Mouse (Mus musculus) forebrain, embryonic 11.5 days (tissue): ENCODE results near the gene Tmod3. TPM values are rescaled to one million over a fixed set of nuclear protein-coding genes. Genes with fewer than 3 reads are reported as not detected.

Experiments
- ATAC-seq: fragments of 200-750 bp; cut with Nextera tagmentation; replicated peaks from 2 replicates; pipeline ENCODE4 v1.8.0; 2017; ENCODE audit warnings: moderate TSS enrichment; ENCODE audit not compliant: low FRiP score
- DNase-seq: peaks from one replicate; pipeline ENCODE4 v3.0.0-alpha.2; 2017; ENCODE audit warnings: low spot score
- H3K27ac ChIP-seq: fragments of 300-500 bp; sonication (generic); 2 replicates; pipeline ENCODE4 v1.5.1; 2014; ENCODE audit warnings: low read depth, low read length
- H3K27me3 ChIP-seq: fragments of 300-500 bp; sonication (generic); 2 replicates; pipeline ENCODE4 v1.6.1; 2014; ENCODE audit warnings: mild to moderate bottlenecking, low read length, mixed read lengths; ENCODE audit not compliant: control insufficient read depth, insufficient read depth
- H3K36me3 ChIP-seq: fragments of 300-500 bp; sonication (generic); 2 replicates; pipeline ENCODE4 v1.6.1; 2014; ENCODE audit warnings: mild to moderate bottlenecking, low read length, moderate library complexity, mixed read lengths; ENCODE audit not compliant: control insufficient read depth, insufficient read depth
- H3K4me1 ChIP-seq: fragments of 300-500 bp; sonication (generic); replicated peaks from 2 replicates; pipeline ENCODE4 v1.6.1; 2014; ENCODE audit warnings: low read length, mixed read lengths; ENCODE audit not compliant: control insufficient read depth, insufficient read depth
- H3K4me2 ChIP-seq: fragments of 300-500 bp; sonication (generic); 2 replicates; pipeline ENCODE4 v1.6.1; 2014; ENCODE audit warnings: low read depth, mild to moderate bottlenecking, low read length, moderate library complexity, mixed read lengths; ENCODE audit not compliant: severe bottlenecking
- H3K4me3 ChIP-seq: fragments of 300-500 bp; sonication (generic); 2 replicates; pipeline ENCODE4 v1.5.1; 2014; ENCODE audit warnings: low read depth, low read length
- H3K9ac ChIP-seq: fragments of 300-500 bp; sonication (generic); 2 replicates; pipeline ENCODE4 v1.6.1; 2014; ENCODE audit warnings: low read length
- H3K9me3 ChIP-seq: fragments of 300-500 bp; sonication (generic); 2 replicates; pipeline ENCODE4 v1.6.1; 2016; ENCODE audit warnings: low read length, mixed read lengths; ENCODE audit not compliant: control insufficient read depth
- WGBS: fragments of 180-500 bp; shearing (Covaris S2); extraction: QIAGEN DNeasy Blood & Tissue Kit; methylation state at CpG from one replicate; pipeline ENCODE4 v1.1.7; 2014; 5-methylcytosine and 5-hydroxymethylcytosine counted together
- polyA plus RNA-seq: library from polyadenylated mRNA; unstranded; fragments of >200 nt; fragmentation: Nextera tagmentation; extraction: Ambion mirVana; gene quantifications from 2 replicates; pipeline ENCODE4 v1.2.1, GENCODE M21; 2014

Tmod3 gene
- polyA plus RNA-seq, 1 experiment from 2014 or later: 101 TPM

- H3K4me2 ChIP-seq: no peak overlapping the region
- no peak overlapping the region for H3K27ac ChIP-seq
- H3K9ac ChIP-seq: no peak overlapping the region
- WGBS: 93% methylated on average over 3 of the region's 3 CpGs
- no peaks in the 10 kb centered on the region; the same call in 1 of the 2 replicates for H3K9me3 ChIP-seq
- H3K4me3 ChIP-seq: no peak overlapping the region
- H3K36me3 ChIP-seq: peaks cover 7% of the 10 kb centered on the region; the same call in 1 of the 2 replicates
- DNase-seq (no peak), ATAC-seq (no peak)
- H3K4me1 ChIP-seq: no peaks in the 10 kb centered on the region
- H3K27me3 ChIP-seq: no peaks in the 10 kb centered on the region
These were observed 91.9 kb downstream of the Tmod3 start for GRCm38 (mm10) chr9:75467581-75467980.

- Histone ChIP-seq H3K4me1 (no peaks in the 10 kb centered on the region), H3K9me3 (no peaks in the 10 kb centered on the region; the same call in 1 of the 2 replicates), H3K9ac (no peak overlapping the region), H3K27ac (no peak overlapping the region), H3K4me3 (no peak overlapping the region), H3K36me3 (peaks cover 7% of the 10 kb centered on the region; the same call in 1 of the 2 replicates), H3K4me2 (no peak overlapping the region), H3K27me3 (no peaks in the 10 kb centered on the region)
- WGBS: 90% methylated on average over 4 of the region's 4 CpGs
- ATAC-seq: no peak
- DNase-seq: no peak
These were observed 92.8 kb downstream of the Tmod3 start for GRCm38 (mm10) chr9:75466641-75467040.

DNA sequence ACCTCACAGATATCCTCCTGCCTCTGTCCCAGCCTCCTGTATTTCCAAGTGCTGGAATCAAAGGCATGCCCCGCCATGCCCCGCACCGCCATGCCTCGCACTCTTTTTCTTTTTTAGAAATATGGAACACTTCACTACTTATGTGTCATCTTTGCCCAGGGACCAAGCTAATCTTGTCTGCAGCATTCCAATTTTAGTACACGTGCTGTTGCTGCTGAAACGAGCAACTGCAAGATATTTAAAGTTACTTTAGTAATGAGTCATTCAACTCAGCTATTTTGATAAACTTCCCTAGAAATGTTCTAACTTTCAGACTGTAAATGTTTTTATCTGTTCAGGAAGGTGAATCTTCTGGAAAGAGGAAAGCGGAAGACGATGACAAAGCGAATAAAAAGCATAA lies 93.6 kb downstream of the Tmod3 start:
- no peaks in the 10 kb centered on the region for H3K27me3 ChIP-seq
- ATAC-seq (no peak), DNase-seq (no peak)
- H3K9ac ChIP-seq: no peak overlapping the region
- H3K9me3 ChIP-seq: no peaks in the 10 kb centered on the region; the same call in 1 of the 2 replicates
- H3K27ac ChIP-seq: no peak overlapping the region
- no peak overlapping the region for H3K4me3 ChIP-seq
- peaks cover 11% of the 10 kb centered on the region for H3K36me3 ChIP-seq
- H3K4me1 ChIP-seq: no peaks in the 10 kb centered on the region
- WGBS: 95% methylated on average over 9 of the region's 9 CpGs
- no peak overlapping the region for H3K4me2 ChIP-seq

GRCm38 (mm10) chr9:75463050-75463660 lies 96.3 kb downstream of the Tmod3 start:
- Histone ChIP-seq H3K27me3 (no peaks in the 10 kb centered on the region), H3K4me1 (no peaks in the 10 kb centered on the region), H3K27ac (no peak overlapping the region), H3K9ac (no peak overlapping the region), H3K36me3 (peaks cover 25% of the 10 kb centered on the region), H3K4me3 (no peak overlapping the region), H3K4me2 (no peak overlapping the region), H3K9me3 (no peaks in the 10 kb centered on the region; the same call in 1 of the 2 replicates)
- DNase-seq (no peak), ATAC-seq (no peak)
- WGBS: 80% methylated on average over 8 of the region's 8 CpGs

- Histone ChIP-seq H3K4me2 (no peak overlapping the region), H3K9me3 (no peaks in the 10 kb centered on the region), H3K27ac (no peak overlapping the region), H3K4me1 (no peaks in the 10 kb centered on the region), H3K36me3 (peaks cover 35% of the 10 kb centered on the region), H3K9ac (no peak overlapping the region), H3K27me3 (no peaks in the 10 kb centered on the region), H3K4me3 (no peak overlapping the region)
- ATAC-seq: no peak
- 82% methylated on average over 10 of the region's 10 CpGs for WGBS
- DNase-seq: no peak
These were observed 103.8 kb downstream of the Tmod3 start for GRCm38 (mm10) chr9:75455684-75456083.

DNA sequence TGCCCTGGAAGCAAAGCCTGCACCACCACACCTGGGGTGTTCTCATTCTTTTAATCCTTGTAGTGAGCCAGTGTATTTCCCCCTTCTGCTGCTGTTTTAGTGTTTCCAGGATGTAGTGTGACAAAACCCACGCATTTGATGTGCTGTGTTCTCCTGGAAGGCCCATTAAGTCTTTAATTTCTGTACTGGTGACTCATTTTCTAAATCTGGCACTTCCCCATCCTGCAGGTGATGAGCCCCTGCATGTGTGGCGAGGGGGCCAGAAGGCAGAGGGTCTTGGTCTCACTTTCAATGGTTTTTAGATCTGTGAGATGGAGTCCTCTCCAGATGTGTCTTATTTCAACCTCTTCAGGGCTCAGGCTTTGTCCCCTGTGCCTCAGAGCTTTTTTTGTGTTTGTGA lies 105.5 kb downstream of the Tmod3 start:
- H3K4me2 ChIP-seq: no peak overlapping the region
- H3K9ac ChIP-seq: no peak overlapping the region
- H3K27ac ChIP-seq: no peak overlapping the region
- no peak overlapping the region for H3K4me3 ChIP-seq
- no peaks in the 10 kb centered on the region for H3K27me3 ChIP-seq
- no peak for ATAC-seq
- peaks cover 27% of the 10 kb centered on the region for H3K36me3 ChIP-seq
- DNase-seq: no peak
- no peaks in the 10 kb centered on the region for H3K9me3 ChIP-seq
- H3K4me1 ChIP-seq: no peaks in the 10 kb centered on the region
- 92% methylated on average over 2 of the region's 2 CpGs for WGBS

GRCm38 (mm10) chr9:75448021-75448420 lies 111.4 kb downstream of the Tmod3 start:
- Histone ChIP-seq H3K36me3 (peaks cover 16% of the 10 kb centered on the region), H3K9me3 (no peaks in the 10 kb centered on the region), H3K27ac (no peak overlapping the region), H3K9ac (no peak overlapping the region), H3K27me3 (no peaks in the 10 kb centered on the region), H3K4me3 (no peak overlapping the region), H3K4me1 (no peaks in the 10 kb centered on the region), H3K4me2 (no peak overlapping the region)
- ATAC-seq (no peak), DNase-seq (no peak)
- WGBS: 88% methylated on average over 3 of the region's 3 CpGs

Other genes with a start within 250 kb of the Tmod3 start
- not detected in 2 replicates for gene Bcl2l10, start 211.9 kb downstream of the Tmod3 start, polyA plus RNA-seq
- 179 and 181 TPM in 2 replicates for gene Mapk6, start 149.7 kb downstream of the Tmod3 start, polyA plus RNA-seq
- 52.6 and 52.8 TPM in 2 replicates for gene Leo1, start 118.1 kb downstream of the Tmod3 start, polyA plus RNA-seq
- gene Tmod2, start 51.7 kb upstream of the Tmod3 start, polyA plus RNA-seq: 61.9 and 63.7 TPM in 2 replicates
- gene Lysmd2, start 66.1 kb upstream of the Tmod3 start, polyA plus RNA-seq: 13.0 and 17.1 TPM in 2 replicates
- 41.4 and 42.8 TPM in 2 replicates for gene Scg3, start 124.4 kb upstream of the Tmod3 start, polyA plus RNA-seq
- 3.9 and 4.9 TPM in 2 replicates for gene Bmp5, start 215.7 kb upstream of the Tmod3 start, polyA plus RNA-seq